Mouse (Mus musculus) induced T-regulatory cell, adult 2 months (primary cell): ENCODE data around the gene Rtn2.

Source experiments
- DNase-seq: peaks from one replicate; pipeline ENCODE4 v3.0.0-alpha.2; 2012; ENCODE audit warnings: low read depth

Gene Rtn2

DNA sequence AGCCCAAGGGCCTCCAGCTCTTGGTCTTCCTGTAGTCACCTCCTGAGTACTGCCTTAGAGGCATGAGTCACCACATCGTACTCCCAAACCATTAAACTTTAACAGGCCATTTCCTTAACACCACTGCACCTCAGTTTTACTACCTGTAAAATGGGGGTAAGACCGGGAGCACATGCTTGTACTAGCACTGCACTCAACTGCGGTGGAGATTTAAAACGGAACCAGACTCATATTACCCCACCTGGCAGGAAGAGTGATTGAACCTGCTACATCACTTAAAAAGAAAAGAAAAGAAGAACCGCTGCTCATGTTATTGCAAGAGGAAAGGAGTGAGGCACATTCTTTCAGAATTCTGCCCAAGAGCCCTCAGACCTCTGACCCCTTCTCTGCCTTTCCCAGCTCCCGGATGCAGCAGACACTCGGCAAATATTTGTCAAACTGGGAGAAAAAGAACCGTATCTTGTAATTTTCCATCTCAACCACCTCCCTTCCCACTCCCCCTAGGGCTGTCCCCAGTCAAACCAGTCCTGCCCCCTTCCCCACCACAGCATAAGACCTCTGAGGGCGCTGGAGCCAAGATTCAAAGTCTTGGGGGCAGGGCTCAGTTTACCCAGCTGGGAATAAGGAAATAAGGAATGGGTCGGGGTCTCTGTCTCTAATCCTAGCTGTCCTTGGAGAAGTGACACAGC is 13.3 kb upstream of the Rtn2 start:
- DNase-seq: peak; percentile 71

DNA sequence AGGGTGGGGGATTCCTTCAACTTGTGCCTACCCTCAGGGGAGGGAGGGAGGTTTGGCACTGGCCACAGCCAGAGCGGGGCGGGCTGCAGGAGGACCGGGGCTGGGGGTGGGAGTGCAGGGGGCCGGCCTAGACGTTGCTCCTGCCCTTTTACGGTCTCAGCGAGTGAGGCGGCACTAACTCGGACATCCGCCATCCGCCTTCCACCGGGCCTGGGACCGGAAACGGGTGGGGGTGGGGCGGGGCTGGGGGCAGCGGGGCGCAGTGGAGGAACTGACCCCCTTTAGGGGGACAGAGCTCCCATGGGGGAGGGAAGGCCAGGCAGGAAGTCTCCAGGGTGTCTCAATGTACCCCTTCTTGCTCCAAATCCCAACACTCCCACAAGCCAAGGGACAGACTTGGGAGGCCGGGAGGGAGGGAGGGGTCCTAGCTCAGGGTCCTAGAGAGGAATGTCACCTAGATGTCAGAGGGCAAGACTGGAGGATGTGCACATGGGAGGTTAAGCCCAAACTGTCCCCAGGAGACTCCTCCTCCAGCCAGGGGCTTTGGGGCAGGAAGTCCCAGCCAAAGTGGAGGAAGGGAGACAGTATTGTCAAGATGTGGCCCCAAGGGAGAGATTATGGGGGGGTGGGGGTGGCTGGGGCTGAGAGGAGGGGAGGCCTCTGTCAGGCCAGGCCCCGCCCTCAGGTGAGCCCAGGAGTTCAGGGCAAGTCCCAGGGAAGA is 12.5 kb upstream of the Rtn2 start:
- DNase-seq: peak; percentile 72

DNA sequence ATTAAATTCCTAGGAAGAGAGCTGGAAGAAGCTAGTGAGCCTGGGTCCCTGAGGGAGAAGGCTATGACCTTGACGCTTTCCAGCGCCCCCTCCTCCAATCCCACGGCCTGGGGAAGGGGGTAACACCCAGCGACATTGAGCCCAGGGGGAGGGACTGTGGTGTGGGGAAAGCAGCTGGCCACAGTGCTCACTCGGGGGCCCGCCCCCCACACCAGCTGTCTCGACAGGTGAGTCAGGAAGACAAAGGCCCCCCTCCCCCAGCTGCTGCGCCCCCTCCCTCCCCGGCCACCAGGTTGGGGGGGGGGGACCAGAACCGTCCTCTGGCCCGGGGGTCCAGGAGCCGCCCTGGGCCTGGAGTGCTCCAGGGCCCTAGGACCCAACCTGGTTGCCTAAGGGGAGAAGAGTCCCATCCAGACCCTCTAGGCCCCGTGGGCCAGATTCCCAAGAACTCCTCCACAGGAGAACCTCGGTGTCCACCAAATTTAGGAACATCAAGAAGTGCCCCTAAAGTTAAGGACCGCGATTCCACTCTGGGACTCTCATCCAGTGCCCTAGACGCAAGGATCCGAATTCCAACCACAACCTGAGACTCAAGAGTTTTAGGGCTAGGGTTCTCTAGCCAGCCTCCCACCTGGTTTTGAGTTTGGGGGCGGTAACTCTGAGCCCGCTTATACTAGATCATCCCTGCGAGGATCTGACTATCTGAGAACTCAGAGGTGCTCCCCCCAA is 11.8 kb upstream of the Rtn2 start:
- peak; percentile 70 for DNase-seq

DNA sequence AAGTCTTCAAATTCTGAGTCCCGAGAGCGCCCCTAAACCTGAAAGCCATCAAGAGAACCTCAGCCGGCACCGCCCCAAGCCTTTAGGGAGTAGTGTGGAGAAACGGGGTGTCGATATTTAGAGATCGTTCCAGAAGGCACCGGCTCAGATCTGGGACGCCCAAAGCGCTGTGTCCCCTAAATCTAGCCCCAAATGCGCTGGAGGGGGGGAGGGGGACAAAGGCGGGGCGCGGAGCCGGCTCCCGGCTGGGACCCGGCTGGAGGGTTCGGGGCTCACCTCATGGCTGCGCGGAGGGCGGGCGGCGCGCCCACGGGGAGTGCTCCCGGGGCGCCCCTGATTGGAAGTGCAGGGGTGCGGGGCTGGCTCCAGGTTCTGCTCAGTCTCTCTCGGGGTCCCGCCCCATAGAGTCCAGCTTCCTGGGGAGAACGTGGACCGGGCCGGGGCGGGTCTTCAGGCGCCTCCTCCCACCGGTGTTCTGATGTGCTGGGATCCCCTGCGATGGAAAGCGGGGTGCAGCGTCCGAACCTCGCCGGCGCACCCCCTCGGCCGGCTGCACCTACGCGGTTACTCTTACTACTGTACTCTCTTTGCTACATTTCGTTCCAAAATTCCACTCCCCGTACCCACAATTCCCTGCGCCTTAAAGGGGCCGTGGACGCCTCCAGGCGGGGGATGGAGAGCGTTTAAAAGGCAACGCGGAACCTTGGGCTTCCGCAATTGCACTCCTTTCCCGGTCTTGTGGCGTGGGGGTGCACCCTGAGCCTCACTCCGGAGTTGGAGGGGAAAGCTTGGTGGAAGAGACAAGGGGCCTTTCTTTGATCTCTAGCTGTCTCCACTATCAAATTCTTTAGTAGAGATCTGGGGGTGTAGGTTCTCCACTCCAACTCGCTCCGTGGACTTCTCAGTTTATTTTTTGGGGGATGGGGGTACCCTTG is 10.9 kb upstream of the Rtn2 start, which contains the start of gene Vasp:
Vasp (minus strand) TSS at position 580 of the 935 bp plus-strand sequence.
- peak; percentile 95 for DNase-seq

DNA sequence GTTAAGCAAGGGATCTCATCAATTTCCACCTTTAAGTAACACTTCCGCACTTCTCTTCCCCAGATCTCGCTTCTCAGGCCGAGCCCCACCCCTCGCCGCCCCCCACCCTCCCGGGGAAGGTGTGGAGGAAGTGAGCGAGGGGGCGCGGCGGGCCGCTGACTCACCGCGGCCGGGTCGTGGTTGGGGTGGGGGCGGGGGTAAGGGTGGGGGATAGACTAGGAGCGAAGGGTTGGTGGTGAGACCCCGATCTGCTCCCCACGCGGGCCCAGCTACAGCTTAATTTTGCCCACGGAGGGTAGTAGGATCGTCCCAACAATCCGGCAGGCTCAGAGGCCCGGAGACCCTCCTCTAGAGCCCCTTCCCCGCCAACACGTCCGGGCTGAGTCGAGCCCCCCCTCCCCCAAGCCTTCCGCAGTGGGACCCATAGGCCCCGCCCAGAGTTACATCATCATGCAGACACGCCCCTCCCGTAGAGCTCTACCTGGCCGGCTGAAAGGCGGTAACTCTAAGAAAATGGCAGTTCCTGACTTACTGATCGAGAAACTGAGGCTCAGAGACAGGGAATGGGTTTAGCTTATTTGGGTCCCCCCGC is 10.2 kb upstream of the Rtn2 start:
- peak; percentile 96 for DNase-seq

DNA sequence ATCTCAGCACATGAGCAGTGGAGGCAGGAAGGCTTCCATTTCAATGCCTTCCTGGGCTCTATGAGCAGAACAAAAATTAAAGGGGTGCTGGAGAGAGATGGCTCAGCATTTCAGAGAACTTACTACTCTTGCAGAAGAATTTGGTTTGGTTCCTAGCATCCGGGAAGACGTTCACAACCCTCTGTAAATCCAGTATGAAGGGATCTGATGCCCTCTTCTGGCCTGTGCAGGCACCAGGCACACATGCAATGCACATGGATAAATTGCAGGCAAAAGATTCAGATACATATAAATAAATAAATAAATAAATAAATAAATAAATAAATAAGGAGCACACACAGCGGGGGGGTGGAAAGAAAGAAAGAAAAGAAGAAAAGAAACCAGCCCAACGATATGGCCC is 6.2 kb upstream of the Rtn2 start:
- peak; percentile 47 for DNase-seq

DNA sequence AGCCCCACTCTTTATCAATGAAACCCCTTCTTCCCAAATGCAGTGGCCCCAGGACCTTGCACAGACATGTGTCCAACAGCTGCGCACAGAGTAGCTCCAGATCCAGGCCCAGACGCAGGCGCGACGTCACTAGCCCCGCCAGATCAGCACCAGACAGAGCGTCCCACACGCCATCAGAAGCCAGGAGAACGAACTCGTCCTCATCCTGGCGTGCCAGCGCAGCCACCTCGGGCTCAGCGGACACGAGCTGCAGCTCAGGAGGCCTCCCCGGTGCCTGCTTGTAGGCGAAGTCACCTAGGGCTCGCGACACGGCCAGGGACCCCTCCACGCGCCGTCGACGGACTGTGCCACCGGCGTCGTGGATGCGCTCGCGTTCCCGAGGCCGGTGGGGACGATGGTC is 3.4 kb upstream of the Rtn2 start:
- no peak for DNase-seq

DNA sequence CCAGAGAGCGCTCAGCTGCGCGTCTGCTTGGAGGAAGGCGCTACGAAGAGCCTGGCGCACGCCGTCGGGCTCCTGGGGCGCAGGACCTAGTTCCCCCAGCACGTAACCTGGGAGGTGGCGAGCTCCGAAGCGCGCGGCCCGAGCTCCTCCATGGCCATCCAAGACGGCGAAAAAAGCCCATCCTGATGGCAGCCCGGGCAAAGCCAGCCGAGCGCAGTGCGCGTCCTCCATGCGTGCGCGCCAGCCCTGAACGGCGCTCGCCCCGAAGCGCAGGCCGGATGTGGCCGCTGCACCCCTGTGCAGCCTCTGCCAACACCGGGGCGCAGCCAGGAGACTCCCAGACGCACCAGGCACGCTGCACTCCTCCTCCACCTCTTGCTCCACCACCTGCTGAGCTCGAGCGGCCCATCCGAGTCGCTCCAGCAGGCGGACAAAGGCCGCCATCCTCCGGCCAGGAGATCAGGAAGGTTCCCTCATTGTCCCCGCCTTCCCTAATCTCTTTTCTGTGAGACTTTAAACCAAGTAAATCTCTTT is 2.8 kb upstream of the Rtn2 start, which contains the start of gene Ppm1n:
Ppm1n (minus strand) TSS at position 484 of the 534 bp plus-strand sequence.
- DNase-seq: peak; percentile 74

DNA sequence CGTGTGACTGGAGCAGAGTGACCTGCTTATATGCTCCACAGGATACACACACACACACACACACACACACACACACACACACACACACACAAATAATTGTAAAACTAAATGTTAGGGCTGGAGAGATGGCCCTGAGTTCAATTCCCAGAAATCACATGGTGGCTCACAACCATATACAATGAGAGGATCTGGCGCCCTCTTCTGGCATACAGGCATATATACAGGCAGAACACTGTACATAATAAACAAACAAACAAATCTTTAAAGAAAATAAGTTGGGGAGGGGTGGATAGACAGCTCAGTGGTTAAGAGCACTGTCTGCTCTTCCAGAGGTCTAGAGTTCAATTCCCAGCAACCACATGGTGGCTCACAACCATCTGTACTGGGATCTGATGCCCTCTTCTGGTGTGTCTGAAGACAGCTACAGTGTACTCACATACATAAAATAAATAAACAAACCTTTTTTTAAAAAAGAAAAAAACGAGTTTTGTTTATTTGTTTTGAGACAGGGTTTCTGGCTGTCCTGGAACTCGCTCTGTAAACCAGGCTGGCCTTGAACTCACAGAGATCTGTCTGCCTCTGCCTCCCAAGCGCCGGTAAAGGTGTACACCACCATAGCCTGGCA is 632 bp upstream of the Rtn2 start:
- peak; percentile 85 for DNase-seq

DNA sequence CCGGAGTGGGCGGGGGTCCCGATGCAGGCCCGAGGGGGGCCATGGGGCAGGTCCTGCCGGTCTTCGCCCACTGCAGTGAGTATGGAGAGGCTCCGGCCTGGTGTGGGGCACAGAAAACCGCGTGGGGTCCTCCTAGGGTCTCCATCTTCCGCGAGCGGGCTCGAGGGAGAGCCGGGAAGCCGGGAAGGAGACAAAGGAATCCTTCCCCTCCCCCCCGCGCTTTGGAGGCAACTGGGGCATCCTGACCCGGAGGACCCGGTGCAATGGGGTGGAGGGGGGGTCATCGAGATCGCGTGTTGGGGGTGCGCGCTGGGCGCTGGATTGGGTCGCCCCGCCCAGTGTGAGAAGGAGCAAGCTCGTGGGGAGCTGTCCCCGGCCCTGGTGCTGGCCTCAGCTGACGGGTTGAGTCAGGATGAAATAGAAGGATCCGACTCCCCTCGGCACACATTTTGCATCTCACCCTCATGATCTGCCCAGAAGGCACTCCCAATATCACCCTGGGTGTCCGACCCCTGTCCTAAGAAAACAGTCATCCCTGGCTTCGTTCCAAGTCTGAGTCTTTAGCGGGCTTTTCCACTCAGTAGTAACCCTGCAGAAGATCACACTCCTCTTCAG is 474 bp downstream of the Rtn2 start:
- peak; percentile 75 for DNase-seq

DNA sequence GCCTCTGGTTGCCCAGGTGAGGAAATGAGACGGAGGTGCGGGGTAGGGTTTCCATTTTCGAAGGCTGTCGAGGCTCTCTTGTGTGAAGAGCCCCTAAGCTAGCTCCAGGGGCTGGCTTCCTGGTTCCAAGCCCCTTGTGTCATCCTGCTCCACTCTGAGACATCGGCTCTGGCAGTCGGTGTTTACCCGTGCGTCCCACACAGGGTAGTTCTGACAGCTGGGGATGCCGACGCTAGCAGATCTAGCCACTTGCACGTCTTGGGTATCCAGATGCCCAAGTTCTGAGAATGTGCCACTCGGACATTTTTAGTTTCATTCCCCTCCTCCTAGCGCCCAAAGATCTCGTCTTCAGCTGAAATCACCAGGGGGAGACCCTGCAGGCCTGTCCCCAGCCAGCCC is 981 bp downstream of the Rtn2 start:
- DNase-seq: no peak

DNA sequence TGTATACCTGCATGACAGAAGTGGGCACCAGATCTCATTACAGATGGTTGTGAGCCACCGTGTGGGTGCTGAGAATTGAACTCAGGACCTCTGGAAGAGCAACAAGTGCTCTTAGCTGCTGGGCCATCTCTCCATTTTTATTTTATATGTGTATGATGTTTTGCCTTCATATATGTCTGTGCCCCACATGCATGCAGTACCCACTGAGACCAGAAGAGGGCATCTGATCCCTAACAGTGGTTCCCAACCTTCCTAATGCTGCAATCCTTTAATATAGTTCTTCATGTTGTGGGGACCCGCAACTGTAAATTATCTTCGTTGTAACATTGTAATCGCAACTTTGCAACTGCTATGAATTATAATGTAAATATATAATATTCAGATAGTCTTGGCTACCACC is 2.3 kb downstream of the Rtn2 start:
- DNase-seq: peak; percentile 83

DNA sequence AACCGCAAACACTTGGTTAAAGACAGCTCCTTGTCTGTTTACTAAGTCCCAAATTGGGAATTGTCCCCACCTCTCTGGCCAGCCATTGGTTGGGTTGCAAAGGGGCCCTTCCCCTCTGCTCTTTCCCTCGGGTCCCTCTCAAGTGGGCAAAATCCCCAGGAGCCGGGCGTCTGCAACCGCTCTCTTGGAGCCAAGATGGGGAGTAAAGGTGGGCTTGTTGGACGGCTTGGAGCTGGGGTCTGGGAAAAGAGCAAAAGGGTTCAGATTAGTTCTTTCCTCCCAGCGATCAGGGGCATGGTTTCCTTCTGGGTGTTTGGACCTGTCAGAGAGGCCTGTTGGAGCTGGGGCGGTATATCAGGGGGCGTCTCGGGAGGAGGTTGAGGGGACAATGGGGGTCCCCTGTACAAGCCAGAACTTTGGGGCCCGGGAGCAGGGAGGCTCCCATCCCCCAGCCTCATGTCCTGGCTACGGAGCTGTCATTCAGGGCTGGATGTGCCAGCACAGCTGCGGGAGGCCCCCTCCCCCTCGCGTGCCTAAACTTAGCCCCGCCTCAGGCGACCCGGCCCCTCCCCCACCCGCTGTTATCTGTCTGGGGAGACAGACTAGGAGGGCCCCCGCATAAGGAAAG is 8.7 kb downstream of the Rtn2 start:
- no peak for DNase-seq

DNA sequence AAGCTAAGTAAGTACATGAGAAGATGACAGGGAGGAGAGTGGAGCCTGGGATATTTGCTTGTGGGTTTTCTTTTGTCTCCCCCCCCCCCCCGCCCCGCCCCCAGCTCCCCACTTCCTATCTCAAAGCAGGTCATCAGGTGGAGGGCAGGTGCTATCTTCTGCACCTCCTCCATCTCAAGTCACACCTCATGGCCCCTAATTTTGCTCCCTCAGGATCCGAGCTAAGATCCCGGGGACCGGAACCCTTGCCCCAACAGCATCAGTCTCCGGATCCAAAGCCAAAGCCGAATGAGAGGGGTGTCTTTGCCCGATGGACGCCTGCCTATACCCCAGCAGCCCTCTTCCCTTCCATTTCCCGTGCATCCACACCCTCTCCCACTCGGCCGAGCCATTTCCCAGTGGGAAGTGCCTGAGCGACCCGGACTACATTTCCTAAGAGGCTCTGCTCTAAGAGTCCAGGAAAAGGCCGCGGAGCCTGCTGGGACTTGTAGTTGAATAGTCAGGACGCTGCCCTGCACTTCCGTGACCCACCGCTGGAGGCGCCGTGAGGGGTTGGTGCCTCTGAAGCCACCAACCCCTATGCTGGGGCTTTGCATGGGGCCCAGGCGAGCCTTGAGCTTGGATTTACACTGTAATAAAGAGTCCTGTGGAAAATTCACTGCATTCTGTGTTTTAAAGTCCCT is 13.2 kb downstream of the Rtn2 start:
- peak; percentile 94 for DNase-seq

DNA sequence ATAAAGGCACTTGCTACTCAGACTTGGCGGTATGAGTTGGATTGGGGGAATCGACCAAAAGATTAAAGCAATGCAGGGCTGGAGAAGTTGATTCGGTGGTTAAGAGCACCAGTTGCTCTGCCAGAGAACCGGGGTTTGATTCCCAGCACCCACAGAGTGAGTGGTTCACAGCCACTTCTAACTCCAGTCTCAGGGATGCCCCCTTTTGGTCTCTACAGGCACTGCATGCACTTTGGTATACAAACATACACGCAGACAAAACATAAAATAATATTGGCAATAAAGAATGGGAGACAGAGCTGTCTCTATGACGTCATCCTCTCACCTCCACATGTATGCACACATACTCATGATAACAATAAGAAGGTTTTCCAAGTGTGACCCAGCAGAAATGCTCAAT is 14.6 kb downstream of the Rtn2 start:
- DNase-seq: peak; percentile 54

DNA sequence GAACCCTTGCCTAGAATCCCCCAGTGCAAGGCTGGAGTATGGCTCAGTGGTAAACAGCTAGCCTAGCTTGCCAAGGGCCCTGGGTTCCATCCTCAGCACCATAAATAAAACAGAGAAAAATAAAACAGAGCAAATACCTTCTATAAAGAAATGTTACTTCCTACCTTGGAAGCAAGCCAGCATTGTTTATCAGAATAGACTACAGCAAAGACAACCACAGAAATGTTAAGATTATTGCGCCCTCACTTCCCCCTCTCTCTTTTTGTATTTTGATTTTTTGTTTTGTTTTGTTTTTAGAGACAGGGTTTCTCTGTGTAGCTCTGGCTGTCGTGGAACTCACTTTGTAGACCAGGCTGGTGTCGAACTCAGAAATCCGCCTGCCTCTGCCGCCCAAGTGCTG is 15.4 kb downstream of the Rtn2 start:
- no peak for DNase-seq

DNA sequence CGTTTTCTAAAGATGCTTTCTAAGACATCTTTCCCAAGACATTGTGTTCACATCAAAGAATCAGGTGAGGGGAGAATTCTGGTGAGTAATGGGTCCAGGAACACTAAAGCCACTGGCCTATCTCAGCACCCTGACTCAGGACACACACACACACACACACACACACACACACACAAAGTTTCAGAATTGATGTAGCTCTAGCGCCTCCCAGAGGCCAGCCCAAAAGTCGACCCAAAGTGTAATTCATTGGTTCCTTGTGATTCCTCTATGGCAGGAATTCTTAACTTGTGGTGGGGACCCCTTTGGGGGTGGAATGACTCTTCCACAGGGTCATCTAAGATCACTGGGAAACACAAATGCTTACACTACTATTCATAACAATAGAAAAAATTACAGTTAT is 16.8 kb downstream of the Rtn2 start:
- DNase-seq: peak; percentile 77

DNA sequence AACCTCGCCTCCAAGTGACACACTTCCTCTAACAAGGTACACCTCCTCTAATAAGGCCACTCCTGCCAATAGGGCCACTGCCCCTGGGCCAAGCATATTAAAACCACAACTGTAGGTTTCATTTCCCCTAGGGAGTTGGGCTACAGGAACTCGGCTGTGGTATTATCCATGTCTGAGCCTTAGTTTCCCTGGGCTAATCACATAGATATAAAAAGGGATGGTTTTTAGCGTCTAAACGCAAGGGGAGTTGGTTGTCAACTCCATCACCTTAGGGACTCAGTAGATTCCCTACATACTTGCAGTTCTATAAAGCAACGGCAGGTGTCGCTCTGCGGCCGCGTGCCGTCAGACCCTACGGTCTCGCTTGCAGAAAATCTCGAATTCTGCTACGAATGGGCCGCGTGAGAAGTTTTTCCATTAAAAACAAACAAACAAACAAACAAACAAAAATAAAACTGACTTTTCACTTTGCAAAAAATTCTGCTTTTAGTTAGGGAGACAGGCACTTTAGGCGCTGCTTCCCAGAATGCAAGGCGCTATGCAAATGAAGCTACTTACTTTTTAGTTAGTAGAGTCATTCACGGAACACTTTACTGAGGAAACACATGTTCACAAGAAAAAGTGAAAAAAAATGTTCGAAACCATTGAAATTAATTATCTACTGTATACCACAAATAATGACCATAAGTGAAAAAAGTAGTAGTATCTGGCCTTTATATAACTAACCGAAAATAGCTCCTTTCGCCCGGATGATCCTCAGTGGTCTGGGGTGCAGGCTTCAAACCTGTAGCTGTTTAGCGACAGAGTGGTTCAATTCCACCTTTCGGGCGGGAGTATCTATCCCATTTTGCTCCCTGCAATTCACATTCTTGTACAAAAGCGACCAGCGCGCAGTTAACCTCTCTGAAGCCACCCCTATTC is 18.3 kb downstream of the Rtn2 start:
- peak; percentile 93 for DNase-seq
